Mouse (Mus musculus) hindbrain, embryonic 12.5 days (tissue): Measurements from ENCODE around the gene Nudt4. TPM values are rescaled to one million over a fixed set of nuclear protein-coding genes. Genes with fewer than 3 reads are reported as not detected.
A peak's percentile ranks its signal among the peaks of the same experiment; 100 is the strongest.

Experiments used
- ATAC-seq: fragments of 200-750 bp; cut with Nextera tagmentation; 2 replicates; pipeline ENCODE4 v1.8.0; 2017; ENCODE audit warnings: moderate TSS enrichment; ENCODE audit not compliant: low FRiP score
- H3K27ac ChIP-seq: fragments of 300-500 bp; sonication (generic); 2 replicates; pipeline ENCODE4 v1.5.1; 2016; ENCODE audit warnings: mild to moderate bottlenecking
- H3K27me3 ChIP-seq: fragments of 300-500 bp; sonication (generic); 2 replicates; pipeline ENCODE4 v1.6.1; 2016; ENCODE audit warnings: mild to moderate bottlenecking
- H3K36me3 ChIP-seq: fragments of 300-500 bp; sonication (generic); 2 replicates; pipeline ENCODE4 v1.6.1; 2016; ENCODE audit warnings: mild to moderate bottlenecking
- H3K4me1 ChIP-seq: fragments of 300-500 bp; sonication (generic); 2 replicates; pipeline ENCODE4 v1.6.1; 2016
- H3K4me2 ChIP-seq: fragments of 300-500 bp; sonication (generic); replicated peaks from 2 replicates; pipeline ENCODE4 v1.6.1; 2016; ENCODE audit warnings: mild to moderate bottlenecking
- H3K4me3 ChIP-seq: fragments of 300-500 bp; sonication (generic); 2 replicates; pipeline ENCODE4 v1.5.1; 2016; ENCODE audit warnings: mild to moderate bottlenecking
- H3K9ac ChIP-seq: fragments of 300-500 bp; sonication (generic); 2 replicates; pipeline ENCODE4 v1.6.1; 2016; ENCODE audit warnings: mild to moderate bottlenecking, moderate library complexity
- H3K9me3 ChIP-seq: fragments of 300-500 bp; sonication (generic); replicated peaks from 2 replicates; pipeline ENCODE4 v1.6.1; 2016; ENCODE audit warnings: mild to moderate bottlenecking
- WGBS: fragments of 180-500 bp; shearing (Covaris S2); methylation state at CpG from one replicate; pipeline ENCODE4 v1.1.7; 2016; 5-methylcytosine and 5-hydroxymethylcytosine counted together
- polyA plus RNA-seq: library from polyadenylated mRNA; unstranded; fragments of >200 nt; fragmentation: Nextera tagmentation; extraction: Ambion mirVana; gene quantifications from 2 replicates; pipeline ENCODE4 v1.2.1, GENCODE M21; 2016

Gene Nudt4
- 123 and 126 TPM in 2 replicates for polyA plus RNA-seq

GRCm38 (mm10) chr10:95563851-95564845, at the start of gene Nudt4:
Gene Nudt4 (minus strand): TSS chr10:95564146.
- Histone ChIP-seq H3K9ac (peak within 1 kb of the TSS; percentile 97), H3K27ac (peak within 1 kb of the TSS; percentile 94), H3K4me3 (peak within 1 kb of the TSS; percentile 93), H3K4me1 (peaks cover 18% of the 10 kb centered on the region), H3K27me3 (no peaks in the 10 kb centered on the region), H3K36me3 (no peaks in the 10 kb centered on the region), H3K4me2 (peak within 1 kb of the TSS; percentile 69), H3K9me3 (no peaks in the 10 kb centered on the region)
- peak; percentile 92 for ATAC-seq
- 3% methylated on average over 56 of the region's 97 CpGs for WGBS

DNA sequence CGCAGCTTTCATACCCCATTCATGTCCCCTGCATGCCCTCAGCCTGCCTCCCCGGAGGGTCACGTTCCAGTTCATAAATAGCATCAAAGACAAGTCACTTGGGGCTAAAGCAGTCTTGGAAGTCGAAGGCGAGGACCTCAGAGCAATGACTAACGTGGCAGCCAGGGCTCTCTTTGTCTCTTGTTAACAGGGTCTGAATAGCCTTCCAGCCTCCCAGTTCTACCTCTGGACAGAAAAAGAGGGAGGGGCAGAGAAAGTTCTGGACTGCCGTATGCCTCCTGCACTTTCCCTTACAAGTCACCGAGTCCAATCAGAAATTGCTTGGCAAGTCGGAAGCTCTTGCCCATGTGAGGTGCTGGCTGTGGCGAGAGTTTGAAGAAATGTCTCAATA, 47.4 kb upstream of the Nudt4 start:
- H3K9me3 ChIP-seq, result no peaks in the 10 kb centered on the region
- H3K36me3 ChIP-seq, result no peaks in the 10 kb centered on the region
- no peak overlapping the region for H3K9ac ChIP-seq
- H3K4me2 ChIP-seq, result no peak overlapping the region; the same call in 1 of the 2 replicates
- no peak overlapping the region for H3K27ac ChIP-seq
- WGBS, result 32% methylated on average over 10 of the region's 10 CpGs
- no peaks in the 10 kb centered on the region for H3K27me3 ChIP-seq
- H3K4me1 ChIP-seq, result peaks cover 8% of the 10 kb centered on the region
- ATAC-seq, result no peak
- H3K4me3 ChIP-seq, result no peak overlapping the region

DNA sequence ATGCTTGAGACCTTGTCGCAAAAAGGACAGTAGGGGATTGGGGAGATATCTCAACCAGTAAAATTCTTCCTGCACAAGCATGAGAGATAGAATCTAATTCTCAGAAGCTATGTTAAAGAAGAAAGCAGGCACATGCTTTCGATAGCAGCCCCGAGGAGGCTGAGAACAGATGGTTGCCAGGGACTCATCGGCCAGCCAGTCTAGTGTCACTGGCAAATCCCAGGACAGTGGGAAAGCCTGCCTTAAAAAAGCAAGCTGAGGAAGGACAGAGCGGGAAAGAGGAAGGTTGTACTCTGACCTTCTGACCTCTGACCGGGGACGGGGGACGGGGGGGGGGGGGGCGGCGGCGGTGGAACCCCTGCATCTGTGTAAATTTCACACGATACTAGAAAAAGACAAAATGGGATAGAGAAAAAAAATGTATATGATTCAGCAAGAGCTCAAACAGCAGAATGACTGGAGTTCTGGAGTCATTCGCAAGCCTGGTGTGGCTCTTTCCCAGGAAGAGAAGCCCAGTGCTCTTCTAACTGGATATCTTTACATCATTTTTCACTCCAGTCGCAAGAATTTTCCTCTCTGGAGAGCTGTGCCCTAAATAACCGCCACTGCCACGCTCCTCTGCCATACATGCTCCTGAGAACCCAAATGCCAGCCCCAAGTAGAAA, 46.9 kb upstream of the Nudt4 start:
- Histone ChIP-seq H3K27me3 (no peaks in the 10 kb centered on the region), H3K4me2 (no peak overlapping the region; the same call in 1 of the 2 replicates), H3K9ac (no peak overlapping the region), H3K36me3 (no peaks in the 10 kb centered on the region), H3K4me1 (peaks cover 8% of the 10 kb centered on the region), H3K27ac (no peak overlapping the region), H3K9me3 (no peaks in the 10 kb centered on the region), H3K4me3 (no peak overlapping the region)
- 41% methylated on average over 16 of the region's 16 CpGs for WGBS
- ATAC-seq, result no peak

DNA sequence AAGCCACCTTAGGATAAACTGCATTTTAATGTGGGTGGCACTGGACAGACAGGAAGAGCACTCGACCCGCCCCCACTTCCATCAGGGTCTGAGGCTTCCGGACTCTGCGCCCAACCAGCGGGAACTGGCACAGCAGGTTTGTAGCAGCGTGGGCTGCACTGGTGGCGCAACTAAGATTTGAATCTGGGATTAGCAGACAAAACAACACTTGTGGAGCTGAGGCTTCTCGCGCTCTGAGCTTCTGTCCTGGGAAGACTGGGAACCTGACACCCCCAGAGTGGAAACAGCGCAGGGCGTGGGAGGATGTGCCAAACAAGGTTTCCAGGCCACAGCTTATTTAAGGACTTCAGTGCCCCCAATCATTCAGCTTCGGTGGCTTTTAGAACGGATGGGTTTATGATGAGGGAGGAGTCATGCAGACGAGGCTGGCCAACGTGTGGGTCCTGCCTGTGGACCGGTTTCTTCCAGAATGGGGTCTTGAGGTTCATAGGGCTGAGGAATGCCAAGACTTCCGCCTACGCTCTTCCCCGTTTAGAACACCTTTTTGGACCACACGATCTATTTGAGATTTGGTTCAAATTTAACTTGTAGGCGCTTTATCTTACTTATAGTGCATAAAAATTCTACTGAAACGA, 41.1 kb upstream of the Nudt4 start:
- H3K27ac ChIP-seq, result no peak overlapping the region
- H3K27me3 ChIP-seq, result no peaks in the 10 kb centered on the region
- no peaks in the 10 kb centered on the region for H3K36me3 ChIP-seq
- no peak overlapping the region for H3K9ac ChIP-seq
- 0 out of 2 replicates have a peak, but pooled peaks cover 2% of the 10 kb centered on the region for H3K4me1 ChIP-seq
- H3K4me3 ChIP-seq, result no peak overlapping the region
- H3K4me2 ChIP-seq, result no peak overlapping the region
- no peaks in the 10 kb centered on the region for H3K9me3 ChIP-seq
- ATAC-seq, result no peak
- WGBS, result 68% methylated on average over 22 of the region's 22 CpGs

GRCm38 (mm10) chr10:95600527-95600926, 36.6 kb upstream of the Nudt4 start:
- Histone ChIP-seq H3K9ac (no peak overlapping the region), H3K27ac (no peak overlapping the region), H3K27me3 (no peaks in the 10 kb centered on the region), H3K4me3 (no peak overlapping the region), H3K36me3 (no peaks in the 10 kb centered on the region), H3K9me3 (no peaks in the 10 kb centered on the region), H3K4me2 (no peak overlapping the region), H3K4me1 (0 out of 2 replicates have a peak, but pooled peaks cover 2% of the 10 kb centered on the region)
- 53% methylated on average over 5 of the region's 5 CpGs for WGBS
- ATAC-seq, result no peak

- Histone ChIP-seq H3K27ac (no peak overlapping the region), H3K36me3 (no peaks in the 10 kb centered on the region), H3K27me3 (no peaks in the 10 kb centered on the region), H3K4me2 (no peak overlapping the region), H3K4me1 (no peaks in the 10 kb centered on the region), H3K4me3 (no peak overlapping the region), H3K9ac (no peak overlapping the region), H3K9me3 (no peaks in the 10 kb centered on the region)
- WGBS, result 89% methylated on average over 7 of the region's 7 CpGs
- no peak for ATAC-seq
Measured at GRCm38 (mm10) chr10:95599740-95600139, 35.8 kb upstream of the Nudt4 start.

GRCm38 (mm10) chr10:95598056-95598587, 34.2 kb upstream of the Nudt4 start:
- no peak for ATAC-seq
- no peaks in the 10 kb centered on the region for H3K36me3 ChIP-seq
- H3K4me2 ChIP-seq, result no peak overlapping the region
- H3K27me3 ChIP-seq, result 0 out of 2 replicates have a peak, but pooled peaks cover 4% of the 10 kb centered on the region
- 79% methylated on average over 15 of the region's 15 CpGs for WGBS
- H3K4me3 ChIP-seq, result no peak overlapping the region
- H3K9ac ChIP-seq, result no peak overlapping the region
- no peaks in the 10 kb centered on the region for H3K9me3 ChIP-seq
- no peaks in the 10 kb centered on the region for H3K4me1 ChIP-seq
- H3K27ac ChIP-seq, result no peak overlapping the region

GRCm38 (mm10) chr10:95595852-95596639, 32.1 kb upstream of the Nudt4 start:
- ATAC-seq, result peak; percentile 60
- 12% methylated on average over 8 of the region's 8 CpGs for WGBS
- H3K27ac ChIP-seq, result no peak overlapping the region

DNA sequence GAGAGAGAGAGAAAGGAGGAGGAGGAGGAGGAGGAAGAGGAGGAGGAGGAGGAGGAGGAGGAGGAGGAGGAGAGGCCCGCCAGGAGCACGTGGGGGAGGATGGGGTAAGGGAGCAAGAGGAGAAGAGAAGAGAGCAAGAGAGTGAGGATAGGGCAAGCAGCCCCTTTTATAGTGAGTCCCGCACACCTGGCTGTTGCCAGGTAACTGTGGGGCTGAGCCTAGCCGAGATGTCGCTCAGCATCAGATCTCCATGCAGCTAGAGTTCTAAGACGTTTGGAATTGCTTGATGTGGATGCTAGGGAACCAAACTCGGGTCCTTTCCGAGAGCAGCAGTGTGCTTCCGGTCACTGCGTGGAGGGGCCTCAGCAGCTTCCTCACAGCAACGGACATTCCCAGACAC, 30.5 kb upstream of the Nudt4 start:
- no peaks in the 10 kb centered on the region for H3K4me1 ChIP-seq
- no peaks in the 10 kb centered on the region for H3K9me3 ChIP-seq
- H3K4me3 ChIP-seq, result no peak overlapping the region
- 52% methylated on average over 11 of the region's 11 CpGs for WGBS
- 0 out of 2 replicates have a peak, but pooled peaks cover 4% of the 10 kb centered on the region for H3K27me3 ChIP-seq
- no peak for ATAC-seq
- no peak overlapping the region for H3K9ac ChIP-seq
- no peaks in the 10 kb centered on the region for H3K36me3 ChIP-seq
- no peak overlapping the region for H3K27ac ChIP-seq
- H3K4me2 ChIP-seq, result no peak overlapping the region

More at GRCm38 (mm10) chr10:95595852-95596639, 32.1 kb upstream of the Nudt4 start:
- Histone ChIP-seq H3K27me3 (0 out of 2 replicates have a peak, but pooled peaks cover 4% of the 10 kb centered on the region), H3K4me1 (no peaks in the 10 kb centered on the region), H3K4me2 (no peak overlapping the region), H3K9ac (no peak overlapping the region), H3K36me3 (no peaks in the 10 kb centered on the region), H3K9me3 (no peaks in the 10 kb centered on the region), H3K4me3 (no peak overlapping the region)

- ATAC-seq, result no peak
Measured at GRCm38 (mm10) chr10:95591257-95591656, 27.3 kb upstream of the Nudt4 start.

DNA sequence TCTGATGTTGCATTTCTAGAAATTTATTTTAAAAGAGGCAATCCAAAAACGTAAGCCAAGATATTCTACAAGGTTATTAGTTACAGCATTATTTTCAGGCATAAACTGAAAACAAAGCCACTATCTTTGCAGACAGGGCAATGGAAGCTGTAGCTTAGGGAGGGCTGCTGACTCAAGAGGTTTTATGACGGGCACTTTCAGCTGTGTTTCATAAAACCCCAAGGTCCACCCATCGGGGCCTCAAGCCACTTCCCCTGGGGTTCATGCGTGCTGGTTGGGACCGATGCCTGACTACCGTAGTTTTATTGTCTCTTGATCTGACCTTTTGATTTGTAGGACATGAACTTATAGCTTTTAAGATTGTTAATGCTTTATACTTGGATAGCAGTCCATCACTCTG, 26.2 kb upstream of the Nudt4 start:
- no peak overlapping the region for H3K4me2 ChIP-seq
- H3K9me3 ChIP-seq, result no peaks in the 10 kb centered on the region
- no peaks in the 10 kb centered on the region for H3K4me1 ChIP-seq
- no peaks in the 10 kb centered on the region for H3K36me3 ChIP-seq
- WGBS, result 89% methylated on average over 6 of the region's 6 CpGs
- no peak overlapping the region for H3K4me3 ChIP-seq
- no peak overlapping the region for H3K9ac ChIP-seq
- ATAC-seq, result no peak
- H3K27me3 ChIP-seq, result 0 out of 2 replicates have a peak, but pooled peaks cover 4% of the 10 kb centered on the region
- no peak overlapping the region for H3K27ac ChIP-seq

More at GRCm38 (mm10) chr10:95591257-95591656, 27.3 kb upstream of the Nudt4 start:
- no peak overlapping the region for H3K4me3 ChIP-seq
- 0 out of 2 replicates have a peak, but pooled peaks cover 4% of the 10 kb centered on the region for H3K27me3 ChIP-seq
- H3K4me1 ChIP-seq, result no peaks in the 10 kb centered on the region
- WGBS, result 79% methylated on average over 4 of the region's 4 CpGs
- H3K4me2 ChIP-seq, result no peak overlapping the region
- H3K27ac ChIP-seq, result no peak overlapping the region
- H3K9me3 ChIP-seq, result no peaks in the 10 kb centered on the region
- H3K36me3 ChIP-seq, result no peaks in the 10 kb centered on the region
- no peak overlapping the region for H3K9ac ChIP-seq
